Mouse (Mus musculus) heart, embryonic 11.5 days (tissue): Measurements from ENCODE around the gene Rtel1. TPM values are rescaled to one million over a fixed set of nuclear protein-coding genes. Genes with fewer than 3 reads are reported as not detected.

ENCODE experiments used
- ATAC-seq: fragments of 200-750 bp; cut with Nextera tagmentation; replicated peaks from 2 replicates; pipeline ENCODE4 v1.8.0; 2017; ENCODE audit warnings: moderate library complexity; ENCODE audit not compliant: insufficient number of reproducible peaks, low FRiP score, low TSS enrichment
- H3K27ac ChIP-seq: fragments of 300-500 bp; sonication (generic); 2 replicates; pipeline ENCODE4 v1.5.1; 2014; ENCODE audit warnings: mild to moderate bottlenecking, low read depth, low read length
- H3K27me3 ChIP-seq: fragments of 300-500 bp; sonication (generic); 2 replicates; pipeline ENCODE4 v1.6.1; 2014; ENCODE audit warnings: mild to moderate bottlenecking, low read length, mixed read lengths; ENCODE audit not compliant: control insufficient read depth, insufficient read depth
- H3K36me3 ChIP-seq: fragments of 300-500 bp; sonication (generic); 2 replicates; pipeline ENCODE4 v1.6.1; 2014; ENCODE audit warnings: mild to moderate bottlenecking, low read length, moderate library complexity, mixed read lengths; ENCODE audit not compliant: control insufficient read depth, insufficient read depth
- H3K4me1 ChIP-seq: fragments of 300-500 bp; sonication (generic); 2 replicates; pipeline ENCODE4 v1.6.1; 2014; ENCODE audit warnings: low read length; ENCODE audit not compliant: control insufficient read depth, insufficient read depth
- H3K4me2 ChIP-seq: fragments of 300-500 bp; sonication (generic); 2 replicates; pipeline ENCODE4 v1.6.1; 2014; ENCODE audit warnings: mild to moderate bottlenecking, moderate library complexity
- H3K4me3 ChIP-seq: fragments of 300-500 bp; sonication (generic); 2 replicates; pipeline ENCODE4 v1.5.1; 2014; ENCODE audit warnings: low read depth, low read length
- H3K9ac ChIP-seq: fragments of 300-500 bp; sonication (generic); 2 replicates; pipeline ENCODE4 v1.6.1; 2014; ENCODE audit warnings: mild to moderate bottlenecking, low read depth, low read length, moderate library complexity
- H3K9me3 ChIP-seq: fragments of 300-500 bp; sonication (generic); replicated peaks from 2 replicates; pipeline ENCODE4 v1.6.1; 2016; ENCODE audit warnings: low read length; ENCODE audit not compliant: control insufficient read depth
- WGBS: fragments of 180-500 bp; shearing (Covaris S2); extraction: QIAGEN DNeasy Blood & Tissue Kit; methylation state at CpG from one replicate; pipeline ENCODE4 v1.1.7; 2014; ENCODE audit not compliant: insufficient replicate concordance; 5-methylcytosine and 5-hydroxymethylcytosine counted together
- polyA plus RNA-seq: library from polyadenylated mRNA; unstranded; fragments of >200 nt; fragmentation: Nextera tagmentation; extraction: Ambion mirVana; gene quantifications from 2 replicates; pipeline ENCODE4 v1.2.1, GENCODE M21; 2014

The Rtel1 gene
- polyA plus RNA-seq, 1 experiment from 2014 or later: 34.8 TPM

DNA sequence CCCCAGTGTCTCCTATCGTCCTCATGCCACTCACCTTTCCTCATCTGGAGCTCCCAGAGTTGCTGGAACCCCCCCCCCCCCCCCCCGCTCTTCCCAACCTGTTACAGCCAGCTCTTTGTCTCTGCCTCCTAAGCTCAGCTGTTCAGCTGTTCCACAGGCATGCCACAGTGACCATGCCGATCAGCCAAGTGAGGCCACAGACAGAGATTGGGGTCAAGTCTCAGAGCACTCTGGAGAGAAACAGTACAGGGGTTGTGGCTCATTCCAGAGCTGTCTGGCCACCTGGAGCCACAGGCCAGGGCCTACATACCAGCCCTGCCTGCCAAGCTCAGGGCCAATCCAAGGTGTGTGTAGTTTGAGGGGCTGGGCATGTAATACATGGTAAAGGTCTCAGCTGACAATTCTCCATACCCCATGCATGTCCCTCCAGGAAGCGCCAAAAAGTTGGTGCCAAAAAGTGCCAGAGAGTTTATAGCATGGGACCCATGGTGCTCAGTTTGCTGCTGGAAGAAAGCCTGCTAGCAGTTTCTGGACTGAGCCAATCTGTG, 67.2 kb downstream of the Rtel1 start:
- no peaks in the 10 kb centered on the region for H3K27me3 ChIP-seq
- no peak overlapping the region for H3K9ac ChIP-seq
- H3K4me3 ChIP-seq: no peak overlapping the region
- H3K4me1 ChIP-seq: no peaks in the 10 kb centered on the region
- ATAC-seq: no peak
- H3K9me3 ChIP-seq: no peaks in the 10 kb centered on the region
- H3K27ac ChIP-seq: no peak overlapping the region
- 0 out of 2 replicates have a peak, but pooled peaks cover 7% of the 10 kb centered on the region for H3K36me3 ChIP-seq
- no peak overlapping the region for H3K4me2 ChIP-seq
- WGBS: 83% methylated on average over 4 of the region's 4 CpGs

DNA sequence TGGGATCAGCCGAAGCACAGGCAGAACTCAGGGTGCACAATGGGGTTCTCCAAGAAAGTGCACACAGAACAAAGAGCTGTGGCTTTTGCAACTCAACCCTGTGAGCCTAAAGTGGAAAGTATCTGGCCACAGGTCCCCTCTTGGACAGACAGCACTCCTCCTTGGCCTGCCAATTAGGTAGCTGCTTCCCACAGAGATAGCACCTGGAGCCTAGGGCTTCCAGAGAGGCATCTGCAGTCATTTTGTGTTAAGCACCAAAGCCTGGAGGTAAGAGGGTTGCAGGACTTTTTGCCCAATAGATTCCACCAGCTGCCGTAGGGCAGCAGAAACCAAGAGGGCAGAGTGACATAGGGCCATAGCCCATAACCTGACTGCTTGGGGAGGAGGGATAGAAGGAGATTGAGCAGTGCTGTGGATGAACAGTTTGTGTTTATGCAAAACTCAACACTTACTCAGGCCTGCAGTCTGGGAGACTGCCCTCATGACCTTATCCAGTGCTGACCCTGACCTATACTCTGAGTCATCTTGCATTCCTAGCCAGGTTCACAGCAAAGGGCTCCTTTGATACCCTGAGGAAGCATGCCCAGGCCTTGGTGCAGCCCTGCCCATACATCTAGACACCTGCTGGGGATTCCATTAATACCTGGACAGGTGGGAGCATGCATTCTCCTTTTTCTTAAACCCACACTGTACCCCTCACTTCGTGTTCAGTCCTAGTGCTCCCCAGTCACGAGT, 70.8 kb downstream of the Rtel1 start:
- no peaks in the 10 kb centered on the region for H3K27me3 ChIP-seq
- no peak overlapping the region for H3K4me2 ChIP-seq
- peaks cover 6% of the 10 kb centered on the region for H3K36me3 ChIP-seq
- H3K4me3 ChIP-seq: no peak overlapping the region
- no peak overlapping the region for H3K9ac ChIP-seq
- WGBS: 74% methylated on average over 4 of the region's 4 CpGs
- no peaks in the 10 kb centered on the region for H3K9me3 ChIP-seq
- no peaks in the 10 kb centered on the region for H3K4me1 ChIP-seq
- no peak overlapping the region for H3K27ac ChIP-seq
- ATAC-seq: no peak; the same call in 1 of the 2 replicates

DNA sequence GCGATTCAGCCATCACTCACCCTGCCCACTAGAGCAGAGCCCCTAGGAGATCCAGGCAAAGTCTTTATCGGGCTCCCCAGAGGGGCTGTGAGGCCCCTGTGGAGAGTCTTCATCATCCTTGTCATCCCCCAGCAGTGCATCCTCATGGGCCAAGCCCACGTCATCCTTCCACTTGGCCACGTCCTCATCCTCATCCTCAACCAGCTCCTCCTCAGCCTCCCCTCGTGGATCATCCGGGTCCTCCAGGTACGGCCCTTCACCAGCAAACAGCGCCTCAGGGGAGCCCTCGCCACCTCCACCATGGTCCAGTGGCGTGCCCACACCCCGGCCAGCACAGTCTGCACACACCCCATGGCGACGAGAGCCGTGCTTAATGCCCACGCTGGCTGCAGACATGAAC, 71.5 kb downstream of the Rtel1 start:
- Histone ChIP-seq H3K4me2 (no peak overlapping the region), H3K27ac (no peak overlapping the region), H3K27me3 (no peaks in the 10 kb centered on the region), H3K4me1 (no peaks in the 10 kb centered on the region), H3K36me3 (peaks cover 6% of the 10 kb centered on the region), H3K4me3 (no peak overlapping the region), H3K9ac (no peak overlapping the region), H3K9me3 (no peaks in the 10 kb centered on the region)
- WGBS: 83% methylated on average over 15 of the region's 15 CpGs
- no peak for ATAC-seq

DNA sequence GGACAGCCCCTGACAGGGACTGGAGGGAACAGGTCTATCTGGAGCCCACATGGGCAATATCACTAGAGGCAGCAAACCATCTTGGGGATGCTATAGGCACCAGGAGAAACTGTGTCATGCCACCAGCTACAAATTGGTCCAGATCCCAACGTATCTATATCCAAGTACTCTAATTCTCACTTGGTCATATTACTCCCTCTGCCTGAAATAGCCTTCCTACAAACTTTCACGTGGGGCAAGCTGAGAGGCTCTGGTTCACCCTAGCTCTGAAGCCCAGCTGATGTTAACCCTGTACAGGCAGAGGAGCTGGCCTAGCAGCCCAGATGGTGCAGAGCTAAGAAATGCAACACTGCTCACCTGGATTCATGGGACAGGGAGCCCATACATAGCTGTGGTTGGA, 72.0 kb downstream of the Rtel1 start:
- Histone ChIP-seq H3K27ac (no peak overlapping the region), H3K27me3 (no peaks in the 10 kb centered on the region), H3K4me3 (no peak overlapping the region), H3K4me1 (no peaks in the 10 kb centered on the region), H3K9me3 (no peaks in the 10 kb centered on the region), H3K36me3 (peaks cover 6% of the 10 kb centered on the region), H3K4me2 (no peak overlapping the region), H3K9ac (no peak overlapping the region)
- 69% methylated on average over 2 of the region's 2 CpGs for WGBS
- no peak for ATAC-seq

DNA sequence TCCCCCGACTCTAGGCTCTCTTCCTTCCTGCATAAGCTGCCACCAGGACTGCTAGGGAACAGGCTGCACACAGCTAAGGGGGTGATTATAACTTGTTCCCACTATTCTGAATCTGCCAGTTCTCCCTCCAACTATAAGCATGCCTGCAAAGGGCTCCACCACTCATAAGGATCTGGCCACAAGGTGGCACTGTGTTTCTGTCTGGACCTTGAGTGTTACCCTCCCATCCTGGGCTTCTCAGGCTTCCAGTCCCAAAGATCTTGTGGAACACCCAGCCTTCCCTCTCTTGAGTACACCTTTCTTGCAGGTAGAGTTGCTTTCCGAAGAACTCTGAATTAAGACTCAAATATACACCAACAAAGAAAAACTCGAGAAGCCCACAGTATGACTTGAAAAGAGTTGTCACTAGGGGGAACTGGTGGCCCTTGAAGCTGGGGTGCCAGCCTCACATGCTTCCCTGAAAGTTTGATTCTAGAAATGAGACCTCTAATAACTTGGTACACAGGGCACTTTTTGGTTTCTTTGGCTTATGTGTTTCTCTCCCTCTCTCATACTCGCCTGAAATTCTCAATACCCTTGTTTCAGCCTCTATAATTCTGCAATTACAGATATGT, 73.2 kb downstream of the Rtel1 start:
- Histone ChIP-seq H3K36me3 (peaks cover 6% of the 10 kb centered on the region), H3K4me3 (no peak overlapping the region), H3K27me3 (no peaks in the 10 kb centered on the region), H3K9me3 (no peaks in the 10 kb centered on the region), H3K9ac (no peak overlapping the region), H3K4me1 (no peaks in the 10 kb centered on the region), H3K27ac (no peak overlapping the region), H3K4me2 (no peak overlapping the region)
- 35% methylated on average over 4 of the region's 4 CpGs for WGBS
- no peak for ATAC-seq

DNA sequence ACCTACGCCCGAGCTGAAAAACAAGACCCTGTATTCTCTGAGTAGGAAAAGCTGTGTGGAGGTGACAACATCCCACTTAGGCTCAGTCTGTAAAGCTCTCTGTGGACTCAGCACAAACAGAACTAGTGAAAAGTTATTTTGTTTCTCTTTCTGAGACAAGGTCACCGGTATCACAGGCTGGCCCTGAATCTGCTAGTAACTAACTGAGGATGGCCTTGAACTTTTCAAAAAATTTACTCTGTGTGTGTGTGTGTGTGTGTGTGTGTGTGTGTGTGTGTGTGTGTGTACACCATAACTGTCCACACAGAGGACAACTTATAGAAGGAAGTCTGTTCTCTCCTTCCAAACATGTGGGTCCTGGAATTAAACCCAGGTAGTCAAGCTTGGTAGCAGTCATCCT, 74.5 kb downstream of the Rtel1 start:
- Histone ChIP-seq H3K4me3 (no peak overlapping the region), H3K4me2 (no peak overlapping the region), H3K27ac (no peak overlapping the region), H3K9ac (no peak overlapping the region), H3K4me1 (no peaks in the 10 kb centered on the region), H3K36me3 (peaks cover 6% of the 10 kb centered on the region), H3K27me3 (no peaks in the 10 kb centered on the region), H3K9me3 (no peaks in the 10 kb centered on the region)
- WGBS: 88% methylated on average over 3 of the region's 3 CpGs
- no peak for ATAC-seq

DNA sequence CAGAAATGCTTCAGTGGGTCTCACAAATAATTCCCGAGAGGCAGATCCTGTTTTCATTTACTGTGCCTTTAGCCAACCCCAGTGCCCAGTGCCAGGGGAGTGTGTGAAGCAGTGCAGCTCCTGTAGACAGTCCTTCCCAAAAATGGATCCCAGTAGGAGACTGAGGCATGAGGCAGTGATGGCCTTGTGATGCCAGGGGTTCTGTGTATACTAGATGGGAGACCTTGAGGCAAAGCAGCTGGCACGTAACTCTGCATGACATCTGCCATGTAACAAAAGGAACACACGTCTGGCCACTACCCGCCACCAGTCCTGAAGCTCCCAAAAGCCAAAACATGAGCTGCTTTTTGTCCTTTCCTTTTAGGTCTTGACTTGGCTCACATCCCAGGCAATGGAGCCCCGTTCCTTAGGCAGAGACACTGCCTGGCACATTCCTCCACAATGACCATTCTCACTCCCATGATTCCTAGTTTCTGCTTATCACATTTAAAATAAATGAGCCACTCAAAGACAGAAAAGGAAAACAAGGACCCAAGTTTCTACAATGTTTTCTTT, 77.7 kb downstream of the Rtel1 start:
- WGBS: 60% methylated on average over 5 of the region's 5 CpGs
- peak overlapping the region; percentile 47; the same call in 1 of the 2 replicates for H3K27ac ChIP-seq
- H3K9ac ChIP-seq: no peak overlapping the region
- no peaks in the 10 kb centered on the region for H3K27me3 ChIP-seq
- ATAC-seq: no peak
- H3K9me3 ChIP-seq: no peaks in the 10 kb centered on the region
- H3K36me3 ChIP-seq: peaks cover 6% of the 10 kb centered on the region
- 0 out of 2 replicates have a peak, but pooled peaks cover 4% of the 10 kb centered on the region for H3K4me1 ChIP-seq
- H3K4me2 ChIP-seq: no peak overlapping the region
- no peak overlapping the region for H3K4me3 ChIP-seq

DNA sequence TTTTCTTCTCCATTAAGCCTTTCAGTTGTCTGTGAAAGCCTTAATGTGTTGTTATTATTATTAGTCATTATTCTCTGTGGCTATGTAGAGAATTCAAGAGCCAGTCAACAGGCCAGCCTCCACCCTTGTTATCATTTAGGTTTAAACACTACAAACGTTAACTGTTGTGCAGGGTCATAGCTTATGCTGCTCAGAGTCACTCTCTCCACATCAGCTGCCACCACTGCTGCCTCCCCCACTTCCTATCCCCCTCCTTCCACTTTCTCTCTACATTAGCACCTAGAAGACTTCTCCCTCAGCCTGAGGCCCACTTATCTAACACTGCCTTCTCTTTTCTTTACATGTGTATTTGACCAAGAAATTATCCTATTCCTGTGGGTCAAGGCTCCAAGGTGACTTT, 82.0 kb downstream of the Rtel1 start:
- Histone ChIP-seq H3K4me1 (0 out of 2 replicates have a peak, but pooled peaks cover 4% of the 10 kb centered on the region), H3K36me3 (no peaks in the 10 kb centered on the region), H3K4me3 (no peak overlapping the region), H3K9me3 (no peaks in the 10 kb centered on the region), H3K27me3 (no peaks in the 10 kb centered on the region), H3K9ac (no peak overlapping the region), H3K4me2 (no peak overlapping the region), H3K27ac (no peak overlapping the region)
- ATAC-seq: no peak
- WGBS: 12% methylated on average over 1 of the region's 1 CpGs
